Mouse (Mus musculus) thymus, postnatal 10 days (tissue): ENCODE data around the gene Gmppa.

Experiments
- DNase-seq, 2 experiments: peaks; one replicate each; pipeline ENCODE4 v3.0.0; 2021; ENCODE audit warnings: low spot score in 2 of 2

Gene Gmppa

DNA sequence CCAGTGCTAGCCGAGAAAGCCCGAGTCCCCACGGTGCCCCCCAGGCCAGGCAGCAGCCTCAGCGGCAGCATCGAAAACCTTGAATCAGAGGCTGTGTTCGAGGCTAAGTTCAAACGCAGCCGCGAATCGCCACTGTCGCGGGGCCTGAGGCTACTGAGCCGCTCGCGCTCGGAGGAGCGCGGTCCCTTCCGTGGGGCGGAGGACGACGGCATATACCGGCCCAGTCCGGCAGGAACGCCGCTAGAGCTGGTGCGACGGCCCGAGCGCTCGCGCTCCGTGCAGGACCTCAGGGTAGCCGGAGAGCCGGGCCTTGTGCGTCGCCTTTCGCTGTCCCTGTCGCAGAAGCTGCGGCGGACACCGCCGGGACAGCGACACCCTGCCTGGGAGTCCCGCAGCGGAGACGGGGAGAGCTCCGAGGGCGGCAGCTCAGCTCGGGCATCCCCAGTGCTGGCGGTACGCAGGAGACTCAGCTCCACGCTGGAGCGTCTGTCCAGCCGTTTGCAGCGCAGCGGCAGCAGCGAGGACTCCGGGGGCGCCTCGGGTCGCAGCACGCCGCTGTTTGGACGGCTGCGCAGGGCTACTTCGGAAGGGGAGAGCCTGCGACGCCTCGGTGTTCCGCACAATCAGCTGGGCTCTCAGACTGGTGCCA lies 12.8 kb upstream of the Gmppa start:
- DNase-seq, result no peak

DNA sequence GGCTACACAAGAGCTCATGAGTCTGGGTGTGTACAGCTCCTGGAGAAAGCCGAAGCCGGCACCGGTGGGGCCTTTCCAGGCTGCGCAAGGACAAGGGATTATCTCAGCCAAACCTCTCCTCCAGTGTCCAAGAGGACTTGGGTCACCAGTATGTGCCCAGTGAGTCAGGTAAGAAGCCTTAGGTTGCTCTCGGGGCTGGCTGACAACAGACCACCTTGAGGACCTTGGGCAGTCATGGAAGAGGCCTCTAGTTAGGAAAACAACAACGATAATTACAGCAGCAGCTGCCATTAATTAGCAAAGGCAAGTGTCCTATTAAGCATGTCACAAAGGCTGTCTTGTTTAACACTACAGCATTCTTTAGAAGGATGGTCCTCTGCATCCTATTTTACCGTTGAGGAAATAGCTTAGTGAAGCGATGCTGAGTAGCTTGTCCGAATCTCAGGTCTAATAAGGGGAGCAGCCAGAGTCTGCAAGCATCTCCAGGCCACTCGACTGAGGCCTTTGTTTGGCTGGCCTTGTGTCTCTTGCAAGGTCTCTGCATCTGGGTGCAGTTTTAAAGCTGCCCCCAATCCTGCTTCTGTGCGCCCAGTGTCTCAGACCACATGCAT lies 11.8 kb upstream of the Gmppa start:
- DNase-seq, result no peak

DNA sequence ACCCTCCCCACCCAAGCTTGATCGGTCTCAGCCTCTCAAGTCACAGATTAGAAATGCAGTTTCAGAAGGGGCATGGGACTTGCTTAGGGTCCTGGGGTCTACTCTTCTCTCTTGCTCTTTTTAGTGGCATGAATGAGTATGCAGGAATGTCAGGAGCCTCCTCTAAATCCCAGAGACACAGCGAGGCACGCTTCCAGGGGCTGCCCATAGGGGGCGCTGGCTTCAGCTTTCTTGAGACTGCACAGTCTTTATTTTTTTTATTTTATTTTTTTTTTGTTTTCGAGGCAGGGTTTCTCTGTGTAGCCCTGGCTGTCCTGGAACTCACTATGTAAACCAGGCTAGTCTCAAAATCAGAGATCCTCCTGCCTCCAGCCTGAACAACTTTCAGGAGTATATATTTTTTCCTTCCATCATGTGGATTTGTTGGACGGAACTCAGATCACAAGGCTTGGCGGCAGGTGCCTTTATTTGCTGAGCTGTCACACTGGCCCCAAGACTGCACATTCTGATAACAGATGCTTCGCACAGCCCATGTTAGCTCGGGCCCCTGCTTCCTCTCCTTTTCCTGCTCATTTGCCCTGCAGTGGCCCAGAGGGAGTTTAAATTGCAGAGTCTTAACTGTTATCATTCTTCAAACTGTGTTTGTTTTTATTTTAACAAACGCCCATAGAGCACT lies 9.8 kb upstream of the Gmppa start:
- DNase-seq, result no peak

DNA sequence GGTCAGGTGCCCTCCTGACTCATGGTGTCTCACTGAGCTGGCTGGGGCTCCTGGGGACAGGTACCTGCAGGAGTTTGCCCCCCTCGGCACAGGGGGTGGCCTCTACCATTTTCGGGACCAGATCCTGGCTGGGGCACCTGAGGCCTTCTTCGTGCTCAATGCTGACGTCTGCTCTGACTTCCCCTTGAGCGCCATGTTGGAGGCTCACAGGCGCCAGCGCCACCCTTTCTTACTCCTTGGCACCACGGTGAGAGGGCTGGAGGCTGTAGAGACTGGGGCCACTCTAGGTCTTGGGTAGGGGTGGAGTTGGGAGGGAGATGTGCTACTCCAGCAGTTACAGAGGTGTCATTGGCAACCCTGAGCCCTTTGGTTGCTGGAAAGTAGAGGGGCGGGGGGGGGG lies 3.1 kb downstream of the Gmppa start:
- DNase-seq, result no peak

DNA sequence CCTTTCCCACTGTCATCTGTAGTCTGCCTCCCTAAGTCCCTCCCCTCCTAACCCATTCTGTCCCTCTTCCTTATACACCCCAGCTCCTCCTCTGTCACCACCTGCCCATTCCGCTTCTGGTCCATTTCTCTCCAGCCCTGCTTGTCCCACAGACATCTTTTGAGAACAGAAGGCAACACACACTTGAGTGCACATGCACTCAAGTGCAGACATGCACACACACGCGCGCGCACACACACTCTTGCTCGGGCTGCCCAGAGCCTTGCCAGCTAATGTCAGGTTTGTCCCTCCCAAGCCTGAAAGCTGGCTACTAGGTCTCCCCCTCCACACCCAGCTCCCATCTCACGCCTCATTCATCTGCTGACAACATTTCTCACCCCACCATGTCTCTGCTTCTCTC lies 4.9 kb downstream of the Gmppa start:
- DNase-seq, result no peak

DNA sequence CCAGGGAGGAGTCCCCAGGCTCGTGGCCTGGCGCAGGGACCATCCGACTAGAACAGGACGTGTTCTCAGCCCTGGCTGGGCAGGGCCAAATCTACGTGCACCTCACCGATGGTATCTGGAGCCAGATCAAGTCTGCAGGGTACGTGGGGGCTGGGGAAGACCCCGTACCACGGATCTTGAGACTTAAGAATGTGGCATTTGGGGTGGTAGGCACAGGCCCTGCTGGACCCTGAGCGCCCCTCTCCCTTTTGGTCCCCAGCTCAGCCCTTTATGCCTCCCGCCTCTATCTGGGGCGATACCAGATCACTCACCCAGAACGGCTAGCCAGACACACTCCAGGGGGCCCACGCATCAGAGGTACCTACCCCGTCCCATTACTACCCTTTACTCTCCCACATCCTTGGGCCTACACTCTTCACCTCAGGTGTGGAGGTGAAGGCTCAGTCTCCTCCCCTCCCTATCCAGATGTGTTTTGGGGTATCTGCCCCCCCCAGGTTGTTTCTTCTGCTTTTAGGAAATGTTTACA lies 5.8 kb downstream of the Gmppa start:
- no peak for DNase-seq

DNA sequence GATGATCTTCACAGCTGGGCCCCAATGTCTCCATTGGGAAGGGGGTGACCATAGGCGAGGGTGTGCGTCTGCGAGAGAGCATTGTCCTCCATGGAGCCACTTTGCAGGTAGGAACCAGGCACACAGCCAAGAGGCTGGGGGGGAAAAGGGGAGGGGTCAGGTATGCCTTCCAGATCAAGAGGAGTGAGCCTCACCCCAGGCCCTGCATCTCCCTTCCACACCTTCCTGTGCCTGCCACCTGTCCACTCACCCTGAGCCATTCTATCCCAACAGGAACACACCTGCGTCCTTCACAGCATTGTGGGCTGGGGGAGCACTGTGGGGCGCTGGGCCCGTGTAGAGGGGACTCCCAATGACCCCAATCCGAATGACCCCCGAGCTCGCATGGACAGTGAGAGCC lies 6.4 kb downstream of the Gmppa start:
- DNase-seq, result no peak

DNA sequence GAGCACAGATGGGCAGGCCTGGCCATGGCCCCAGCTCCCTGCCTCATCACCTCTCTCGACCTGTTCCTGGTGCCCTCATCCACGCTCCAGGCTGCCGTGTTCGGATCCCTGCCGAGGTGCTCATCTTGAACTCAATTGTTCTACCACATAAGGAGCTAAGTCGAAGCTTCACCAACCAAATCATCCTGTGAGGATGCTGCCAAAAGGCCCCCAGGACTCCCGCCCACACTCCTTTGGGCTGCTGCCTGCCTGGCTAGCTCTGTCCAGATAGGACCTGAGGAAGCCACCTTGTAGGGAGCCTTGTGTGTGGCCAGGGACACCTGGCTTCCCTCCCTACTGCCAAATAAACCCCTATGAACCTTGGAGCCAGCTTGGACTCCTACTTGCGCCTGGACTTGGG lies 7.1 kb downstream of the Gmppa start:
- no peak for DNase-seq

DNA sequence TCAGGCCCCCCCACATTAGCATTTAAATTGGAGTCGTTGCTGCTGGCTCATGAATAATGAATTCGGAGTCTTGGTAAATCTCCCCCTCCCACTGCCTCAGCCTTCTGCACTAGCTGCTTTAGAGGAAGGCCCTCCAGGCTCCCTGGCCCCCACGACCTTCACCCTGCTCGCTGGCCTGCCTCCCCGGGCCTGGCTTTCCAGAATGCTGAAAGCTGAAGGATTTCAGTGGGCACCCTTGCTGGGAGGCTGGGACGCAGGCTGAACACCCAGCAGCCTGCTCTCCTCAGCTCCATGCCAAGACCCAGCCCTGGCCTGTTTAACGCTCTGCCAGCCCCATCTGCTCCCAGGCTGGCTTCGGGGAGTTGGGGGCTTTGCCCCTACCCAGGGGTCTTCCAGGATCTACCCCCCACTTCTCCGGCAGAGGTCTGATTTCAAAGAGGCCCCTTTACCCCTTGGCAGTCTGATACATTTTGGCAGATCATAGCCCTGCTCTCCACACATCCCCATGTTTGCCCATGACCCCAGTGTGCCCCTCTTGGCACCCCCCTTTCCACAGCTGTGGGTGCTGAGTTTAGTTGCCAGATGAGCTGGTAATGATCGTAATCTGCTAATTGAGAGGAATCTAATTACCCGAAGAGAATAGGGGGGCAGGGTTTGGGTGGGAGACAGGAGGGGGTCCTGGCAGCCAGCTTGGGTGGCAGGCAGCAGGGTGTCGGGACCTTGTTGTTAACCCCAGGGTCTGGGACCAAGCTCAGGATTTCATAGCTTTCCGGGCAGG lies 7.7 kb downstream of the Gmppa start:
- no peak for DNase-seq

DNA sequence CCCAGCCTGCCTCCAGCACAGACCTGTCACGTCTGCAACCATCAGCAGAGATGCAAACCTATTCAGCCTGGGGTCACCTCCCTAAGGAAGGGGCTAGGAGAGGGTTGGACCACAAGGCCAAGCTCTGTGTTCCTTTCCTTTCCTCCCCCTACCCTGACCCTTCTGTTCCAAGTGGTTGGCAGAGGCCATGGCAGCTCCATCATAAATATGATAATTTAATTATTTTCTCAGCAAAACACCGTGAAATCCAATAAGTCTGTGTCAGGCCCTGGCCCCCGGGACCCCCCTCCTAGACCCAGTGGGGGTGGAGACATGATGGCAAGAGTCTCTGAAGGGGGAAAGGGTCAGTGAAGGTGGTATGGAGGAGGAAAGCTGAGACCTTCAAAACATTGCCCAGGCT lies 8.5 kb downstream of the Gmppa start:
- DNase-seq, result no peak

DNA sequence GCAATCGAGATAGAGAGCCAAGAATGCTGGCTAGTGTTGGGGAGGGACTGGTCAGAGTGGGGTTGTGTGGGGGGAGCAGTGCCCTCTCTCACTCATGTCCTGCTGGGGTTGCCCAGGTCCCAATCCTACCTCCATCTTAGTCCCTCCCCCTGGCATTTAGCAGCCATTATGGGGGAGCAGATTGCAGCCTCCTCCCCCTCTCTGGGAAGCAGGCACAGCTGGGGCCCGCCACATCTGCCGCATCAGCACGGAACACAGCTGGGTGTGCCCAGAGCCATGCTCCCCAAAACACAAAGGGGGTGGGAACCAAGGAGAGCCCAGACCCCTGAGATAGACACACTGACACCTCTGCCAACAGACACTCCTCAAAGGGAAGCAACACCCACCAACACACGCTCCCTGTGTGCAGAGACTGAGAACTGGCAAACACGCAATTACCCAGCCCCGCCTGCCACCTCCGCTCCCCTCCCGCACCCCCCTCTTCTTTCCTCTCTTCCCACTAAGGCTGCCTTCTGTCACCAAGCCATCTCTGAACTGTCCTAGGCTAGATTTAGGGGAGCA lies 9.5 kb downstream of the Gmppa start:
- DNase-seq, result no peak

DNA sequence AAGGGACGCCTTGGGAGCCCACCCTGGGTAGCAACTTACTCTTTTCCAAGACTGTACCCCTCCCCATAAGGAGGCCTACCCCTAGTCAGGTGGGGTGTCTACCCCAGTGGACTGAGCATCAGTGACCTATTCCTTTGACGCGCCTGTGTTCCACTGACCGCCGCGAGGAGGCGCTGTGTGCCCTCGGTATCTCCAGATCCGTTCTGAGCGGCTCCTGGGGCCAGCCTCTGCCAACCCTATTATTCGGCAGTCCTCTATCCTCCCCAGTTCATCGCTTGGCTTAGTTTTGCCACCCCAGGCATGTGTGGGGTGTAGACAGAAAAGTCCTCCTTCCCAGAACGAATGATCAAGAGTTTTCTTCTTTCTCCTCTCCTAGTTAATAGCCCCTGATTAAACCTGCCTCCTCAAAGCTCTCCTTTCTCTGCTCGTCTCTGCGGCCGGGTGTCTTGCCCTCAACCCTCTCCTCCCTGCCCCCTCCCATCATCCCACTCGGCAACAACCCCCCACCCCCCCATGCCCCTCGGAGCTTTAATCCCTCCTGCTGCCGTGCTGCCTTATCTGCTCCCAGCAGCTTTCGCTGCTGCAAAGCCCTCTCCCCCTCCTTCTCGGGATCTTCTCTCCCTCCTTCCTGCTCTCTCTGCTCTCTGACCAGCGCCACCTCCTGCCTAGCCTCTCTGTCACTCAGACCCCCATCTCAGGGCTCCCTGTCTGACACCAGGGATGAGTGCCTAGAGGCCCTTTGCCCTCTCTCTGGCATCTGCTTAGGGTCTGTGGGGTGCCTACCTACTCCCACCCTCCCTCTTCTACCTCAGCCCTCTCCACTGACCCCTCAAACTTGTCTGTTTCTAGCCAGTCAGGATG lies 10.3 kb downstream of the Gmppa start:
- DNase-seq, result peak in 1 of 2 experiments; percentile 63

DNA sequence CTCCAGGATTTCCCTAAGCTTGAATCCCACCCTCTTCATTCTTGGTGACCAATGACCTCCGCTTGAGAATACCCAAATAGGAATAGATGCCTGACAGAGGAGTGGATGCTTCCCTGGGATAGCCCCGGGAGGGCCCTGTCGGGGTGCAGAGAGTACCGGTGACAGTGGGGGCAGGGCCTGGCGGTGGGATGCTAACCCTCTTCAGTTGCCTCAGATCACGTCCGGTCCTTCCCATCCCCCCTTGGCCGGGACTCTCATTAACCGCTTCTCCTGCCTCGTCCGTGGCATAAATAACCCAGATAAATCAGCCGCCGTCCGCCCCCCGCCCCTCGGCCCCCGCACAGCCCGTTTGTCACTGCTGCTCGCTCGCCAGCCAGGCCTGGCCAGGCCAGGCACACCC lies 10.9 kb downstream of the Gmppa start:
- DNase-seq, result no peak

DNA sequence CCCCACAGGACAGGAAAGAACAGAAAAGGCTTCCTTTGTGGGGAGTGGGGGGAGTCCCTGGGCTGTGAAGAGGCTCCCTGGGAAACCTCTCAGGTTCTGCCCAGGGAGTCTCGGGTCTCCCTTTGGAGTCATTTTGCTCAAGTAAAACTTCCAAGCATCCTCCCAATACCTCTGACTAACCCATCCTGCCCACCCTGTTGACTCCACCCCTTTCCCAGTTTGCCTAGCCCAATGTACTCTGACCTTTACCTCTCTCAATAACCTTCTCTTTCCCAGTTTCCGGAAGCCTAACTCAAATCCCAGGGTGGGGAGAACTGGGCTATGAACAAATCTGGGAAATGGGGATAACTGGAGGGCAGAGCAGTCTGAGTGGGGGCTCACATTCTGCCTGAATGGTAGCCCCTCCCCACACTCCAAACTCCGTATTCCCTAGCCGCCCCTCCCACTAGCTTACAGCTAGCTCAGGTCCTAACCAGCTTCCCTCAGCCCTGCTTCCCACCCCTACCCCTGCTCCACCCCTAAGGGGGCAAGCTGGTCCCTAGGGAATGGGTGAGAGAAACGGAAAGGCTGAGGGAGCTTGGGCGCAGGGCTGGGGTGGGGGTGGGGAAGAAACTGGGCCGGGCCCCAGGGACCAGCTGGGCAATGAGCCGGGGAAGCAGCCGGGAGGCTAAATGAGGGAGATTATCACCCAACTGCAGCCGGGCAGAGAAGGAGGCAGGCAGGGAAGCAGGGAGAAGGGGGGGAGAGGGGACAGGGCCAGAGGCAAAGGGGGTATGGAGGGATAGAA lies 11.7 kb downstream of the Gmppa start:
- DNase-seq, result no peak

DNA sequence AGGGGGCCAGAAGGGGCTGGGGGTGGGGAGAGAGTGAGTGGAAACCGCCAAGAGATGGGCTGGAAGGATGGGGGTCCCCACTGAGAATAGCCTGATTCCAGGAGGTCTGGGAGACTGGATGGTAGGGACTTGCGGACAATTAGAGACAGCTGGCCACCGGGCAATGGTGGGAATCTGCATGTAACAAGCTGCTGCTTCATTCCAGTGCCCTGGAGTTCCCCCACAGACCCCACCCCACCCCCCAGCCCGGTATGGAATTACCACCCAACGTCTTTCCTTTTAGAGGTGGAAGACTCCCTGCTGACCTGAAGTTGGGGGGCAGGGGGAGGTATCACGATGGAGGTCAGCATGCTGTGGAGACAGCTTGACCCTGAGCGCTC lies 12.3 kb downstream of the Gmppa start:
- DNase-seq, result no peak

DNA sequence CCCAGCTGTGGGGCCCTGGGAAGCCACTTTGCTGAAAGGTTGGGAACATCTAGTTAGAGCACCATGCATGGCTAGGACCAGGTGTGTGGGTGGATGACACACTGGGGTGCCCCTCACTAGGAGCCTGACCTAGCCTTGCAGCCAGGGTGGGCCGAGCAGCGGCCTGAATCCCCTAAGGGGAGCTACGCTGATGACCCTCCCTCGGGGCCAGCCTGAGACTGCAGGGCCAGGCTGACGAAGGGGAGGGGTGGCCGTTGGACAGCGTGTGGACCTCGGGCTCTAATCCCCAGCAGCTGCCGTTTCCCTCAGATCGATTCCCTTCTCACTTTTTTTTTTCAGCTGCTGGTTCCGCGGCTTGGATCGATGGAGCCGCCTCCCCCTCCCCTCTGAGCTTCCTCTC lies 13.2 kb downstream of the Gmppa start:
- DNase-seq, result no peak

DNA sequence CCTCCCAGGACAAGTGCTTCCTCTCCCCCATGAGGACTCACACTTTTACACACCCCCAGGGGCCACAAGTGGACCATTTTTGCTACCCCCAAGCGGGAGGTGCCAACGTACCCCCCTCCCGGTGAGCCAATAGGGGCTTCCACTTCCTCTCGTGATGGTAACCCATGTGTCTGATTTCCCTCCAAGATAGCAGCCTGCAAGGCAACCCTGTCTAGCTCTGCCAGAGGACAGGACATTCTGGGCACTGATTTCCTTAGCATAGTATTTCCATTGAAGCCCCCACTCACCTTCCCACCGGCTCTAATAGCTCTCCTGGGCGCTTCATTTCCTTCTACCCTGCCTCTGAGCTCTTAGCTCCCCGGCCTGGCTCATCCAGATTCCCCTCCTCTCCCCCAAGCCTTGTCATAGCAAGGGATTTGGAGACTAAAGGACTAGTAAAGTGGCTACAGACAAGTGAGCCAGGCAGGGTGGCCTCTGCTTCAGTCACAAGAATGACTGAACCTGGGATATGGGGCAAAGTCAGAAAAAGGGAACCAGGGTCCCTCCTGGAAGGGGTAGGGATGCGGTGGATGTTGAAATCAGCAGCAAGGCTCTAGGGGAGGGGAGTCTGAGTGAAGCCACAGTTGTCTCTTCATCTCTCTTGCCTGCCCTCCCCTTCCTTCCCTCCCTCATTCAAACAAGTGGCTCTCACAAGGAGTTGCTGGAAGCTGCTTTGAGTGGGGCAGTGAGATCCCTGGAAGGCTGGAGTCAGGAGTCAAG lies 13.8 kb downstream of the Gmppa start:
- no peak for DNase-seq

DNA sequence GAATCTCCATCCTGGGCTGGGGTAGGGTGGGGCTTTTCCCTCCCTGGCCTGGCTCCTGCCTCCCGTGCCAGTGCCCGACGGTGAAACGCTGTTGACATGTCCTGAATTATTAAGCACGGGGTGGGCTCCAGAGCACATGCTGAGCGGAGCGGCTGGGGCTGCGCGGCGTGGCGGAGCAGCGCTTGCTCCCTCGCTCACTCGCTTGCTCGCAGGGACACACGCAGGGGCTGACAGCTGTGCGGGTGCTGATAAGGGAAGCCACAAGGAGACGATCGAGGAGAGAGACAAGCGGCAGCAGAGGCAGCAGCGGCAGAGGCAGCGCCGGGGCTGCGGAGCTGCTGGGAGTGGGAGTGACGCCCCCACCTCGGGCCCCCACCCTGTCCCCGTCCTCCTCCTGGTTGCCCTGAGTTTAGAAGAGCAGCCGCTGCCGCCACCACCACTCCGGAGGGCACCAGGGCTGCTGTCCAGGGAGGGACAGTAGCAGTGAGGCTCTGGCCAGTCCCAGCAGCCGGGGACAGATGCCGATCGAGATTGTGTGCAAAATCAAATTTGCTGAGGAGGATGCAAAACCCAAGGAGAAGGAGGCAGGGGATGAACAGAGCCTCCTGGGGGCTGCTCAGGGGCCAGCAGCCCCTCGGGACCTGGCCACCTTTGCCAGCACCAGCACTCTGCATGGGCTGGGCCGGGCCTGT lies 14.7 kb downstream of the Gmppa start, which contains the start of gene Asic4:
Gene Asic4 (plus strand): TSS at position 123 of the 692 bp plus-strand sequence.
- no peak for DNase-seq

DNA sequence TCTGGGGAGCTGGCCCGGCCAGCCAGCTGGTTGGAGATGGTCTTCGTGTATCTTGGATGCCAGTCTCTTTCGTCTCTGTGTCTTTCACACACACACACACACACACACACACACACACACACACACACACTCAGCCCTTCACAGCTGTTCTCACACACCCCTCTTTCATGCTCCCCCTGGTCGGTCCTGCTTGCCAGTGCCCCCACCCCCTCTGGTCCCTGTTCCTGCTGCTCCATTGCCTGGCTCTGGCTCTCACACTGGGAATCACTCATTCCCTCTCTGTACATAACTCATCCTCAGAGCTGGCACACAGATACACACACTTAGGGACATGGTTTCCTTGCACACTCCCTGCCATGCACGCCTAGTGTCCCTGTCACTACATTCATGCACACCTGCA lies 16.2 kb downstream of the Gmppa start:
- no peak for DNase-seq
